Mouse (Mus musculus) ES-Bruce4 (cell line): ENCODE measurements around the gene Ubac1. TPM values are rescaled to one million over a fixed set of nuclear protein-coding genes. Genes with fewer than 3 reads are reported as not detected.

Experiments
- H3K27ac ChIP-seq: 2 replicates; pipeline ENCODE4 v1.5.1; 2012; ENCODE audit warnings: low read length, inconsistent platforms; ENCODE audit not compliant: insufficient read depth
- H3K27me3 ChIP-seq: 2 replicates; pipeline ENCODE4 v1.6.1; 2012; ENCODE audit warnings: mild to moderate bottlenecking, low read length, inconsistent platforms; ENCODE audit not compliant: control insufficient read depth, poor library complexity, insufficient read depth, severe bottlenecking
- H3K36me3 ChIP-seq: 2 replicates; pipeline ENCODE4 v1.6.1; 2012; ENCODE audit warnings: inconsistent platforms, mild to moderate bottlenecking, low read length, moderate library complexity; ENCODE audit not compliant: control insufficient read depth, poor library complexity, insufficient read depth, severe bottlenecking
- H3K4me1 ChIP-seq: one replicate; pipeline ENCODE4 v1.8.1; 2011; ENCODE audit warnings: low read length; ENCODE audit not compliant: control insufficient read depth, insufficient read depth
- H3K4me3 ChIP-seq: 2 replicates; pipeline ENCODE4 v1.5.1; 2011; ENCODE audit warnings: low read depth, mild to moderate bottlenecking, low read length
- H3K9ac ChIP-seq: 2 replicates; pipeline ENCODE4 v1.6.1; 2012; ENCODE audit warnings: low read depth, mild to moderate bottlenecking, inconsistent platforms; ENCODE audit not compliant: poor library complexity, severe bottlenecking
- H3K9me3 ChIP-seq: replicated peaks from 2 replicates; pipeline ENCODE4 v1.6.1; 2012; ENCODE audit warnings: mild to moderate bottlenecking, low read length, inconsistent platforms; ENCODE audit not compliant: control insufficient read depth, poor library complexity, insufficient read depth, severe bottlenecking
- CTCF ChIP-seq: IDR thresholded peaks from one replicate; pipeline ENCODE4 v1.8.1; 2011; ENCODE audit warnings: low read depth, low read length
- EP300 ChIP-seq: IDR thresholded peaks from 2 replicates; pipeline ENCODE4 v1.6.1; 2011; ENCODE audit warnings: low read depth, low read length; ENCODE audit not compliant: insufficient read depth
- POLR2A ChIP-seq: IDR thresholded peaks from one replicate; pipeline ENCODE4 v1.8.1; 2011; ENCODE audit warnings: low read length; ENCODE audit not compliant: insufficient read depth
- polyA plus RNA-seq: library from polyadenylated mRNA; stranded (reverse); fragments of >200 nt; gene quantifications from 2 replicates; pipeline ENCODE4 v1.2.4, GENCODE M21; 2011; ENCODE audit warnings: low read depth; ENCODE audit not compliant: missing spikeins, insufficient read depth, insufficient read length

Ubac1 gene
- polyA plus RNA-seq, 1 experiment = 95.0 TPM

GRCm38 (mm10) chr2:26020714-26021560, 610 bp downstream of the Ubac1 start:
- H3K4me1 ChIP-seq = no peaks in the 10 kb centered on the region
- peak overlapping the region; percentile 67 for H3K9ac ChIP-seq
- H3K4me3 ChIP-seq = peak overlapping the region; percentile 97
- H3K9me3 ChIP-seq = no peaks in the 10 kb centered on the region
- H3K27me3 ChIP-seq = no peaks in the 10 kb centered on the region
- no peak for TF ChIP-seq POLR2A
- TF ChIP-seq CTCF = no peak
- no peak for TF ChIP-seq EP300
- peak overlapping the region; percentile 20 for H3K27ac ChIP-seq
- H3K36me3 ChIP-seq = no peaks in the 10 kb centered on the region; the same call in 1 of the 2 replicates

- no peaks in the 10 kb centered on the region for H3K9me3 ChIP-seq
- no peak overlapping the region for H3K4me3 ChIP-seq
- no peaks in the 10 kb centered on the region for H3K4me1 ChIP-seq
- H3K27me3 ChIP-seq = no peaks in the 10 kb centered on the region
- peaks cover 6% of the 10 kb centered on the region for H3K36me3 ChIP-seq
- H3K9ac ChIP-seq = no peak overlapping the region
- TF ChIP-seq POLR2A (no peak), CTCF (no peak), EP300 (no peak)
- H3K27ac ChIP-seq = no peak overlapping the region
Observed at GRCm38 (mm10) chr2:26019923-26020322, 1.6 kb downstream of the Ubac1 start.

- no peaks in the 10 kb centered on the region for H3K9me3 ChIP-seq
- no peaks in the 10 kb centered on the region for H3K27me3 ChIP-seq
- no peak overlapping the region for H3K4me3 ChIP-seq
- H3K27ac ChIP-seq = no peak overlapping the region
- no peaks in the 10 kb centered on the region for H3K4me1 ChIP-seq
- H3K9ac ChIP-seq = no peak overlapping the region
- peaks cover 12% of the 10 kb centered on the region for H3K36me3 ChIP-seq
- TF ChIP-seq EP300 (no peak), CTCF (no peak), POLR2A (no peak)
Observed at GRCm38 (mm10) chr2:26017326-26017725, 4.2 kb downstream of the Ubac1 start.

DNA sequence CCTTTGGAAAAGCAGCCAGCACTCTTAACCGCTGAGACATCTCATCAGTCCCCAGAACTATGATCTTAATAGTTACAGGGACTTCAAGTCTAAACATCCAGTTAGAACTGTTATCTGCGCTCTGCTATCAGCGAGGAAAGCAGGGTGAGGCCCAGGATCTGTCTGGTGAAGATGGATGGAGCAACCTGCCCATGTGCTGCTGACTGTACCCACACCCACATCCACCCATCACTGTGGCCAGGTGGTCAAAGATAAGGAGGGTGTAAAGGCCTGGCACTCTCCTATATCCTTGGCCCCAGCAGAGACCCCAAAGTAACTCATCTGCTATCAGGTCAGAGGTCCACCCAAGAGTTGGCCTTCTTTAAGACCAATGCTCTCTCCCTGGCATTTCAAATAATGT, 7.9 kb downstream of the Ubac1 start:
- Histone ChIP-seq H3K4me3 (no peak overlapping the region), H3K36me3 (peaks cover 22% of the 10 kb centered on the region), H3K9ac (no peak overlapping the region), H3K9me3 (no peaks in the 10 kb centered on the region), H3K4me1 (no peaks in the 10 kb centered on the region), H3K27me3 (no peaks in the 10 kb centered on the region), H3K27ac (no peak overlapping the region)
- no peak for TF ChIP-seq EP300
- TF ChIP-seq CTCF = no peak
- TF ChIP-seq POLR2A = no peak

GRCm38 (mm10) chr2:26011420-26011819, 10.1 kb downstream of the Ubac1 start:
- TF ChIP-seq POLR2A (no peak), CTCF (no peak), EP300 (no peak)
- H3K4me1 ChIP-seq = no peaks in the 10 kb centered on the region
- no peak overlapping the region for H3K27ac ChIP-seq
- H3K4me3 ChIP-seq = no peak overlapping the region
- H3K9ac ChIP-seq = no peak overlapping the region
- peaks cover 32% of the 10 kb centered on the region for H3K36me3 ChIP-seq
- H3K27me3 ChIP-seq = no peaks in the 10 kb centered on the region
- H3K9me3 ChIP-seq = no peaks in the 10 kb centered on the region

DNA sequence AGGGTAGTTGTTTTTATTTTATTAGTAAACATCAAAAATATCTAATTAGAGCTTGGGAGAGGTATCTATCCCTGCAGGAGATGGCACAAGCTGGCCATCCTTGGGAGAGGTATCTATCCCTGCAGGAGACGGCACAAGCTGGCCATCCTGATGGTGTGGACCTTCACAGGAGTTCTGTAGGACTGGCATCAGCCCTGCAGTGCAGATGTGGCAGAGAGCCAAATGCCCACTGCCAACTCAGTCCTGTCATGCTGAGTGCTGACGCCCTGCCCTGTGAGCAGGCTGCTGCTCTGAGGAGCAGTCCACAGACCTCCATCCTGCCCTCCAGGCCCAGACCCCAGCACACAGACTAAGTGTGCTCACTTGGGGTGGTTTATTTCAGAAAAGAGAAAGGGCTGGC, 19.5 kb downstream of the Ubac1 start:
- Histone ChIP-seq H3K27me3 (no peaks in the 10 kb centered on the region), H3K9me3 (no peaks in the 10 kb centered on the region), H3K4me3 (no peak overlapping the region), H3K4me1 (no peaks in the 10 kb centered on the region), H3K27ac (no peak overlapping the region), H3K36me3 (peaks cover 17% of the 10 kb centered on the region), H3K9ac (no peak overlapping the region)
- no peak for TF ChIP-seq CTCF
- TF ChIP-seq POLR2A = no peak
- TF ChIP-seq EP300 = no peak
